Mouse (Mus musculus): Measurements from ENCODE around the gene Edn2. TPM values are rescaled to one million over a fixed set of nuclear protein-coding genes. Genes with fewer than 3 reads are reported as not detected.
A peak's percentile ranks its signal among the peaks of the same experiment; 100 is the strongest.

The Edn2 gene
- polyA plus RNA-seq, 1 experiment from 2014 or later: 8.0 TPM

DNA sequence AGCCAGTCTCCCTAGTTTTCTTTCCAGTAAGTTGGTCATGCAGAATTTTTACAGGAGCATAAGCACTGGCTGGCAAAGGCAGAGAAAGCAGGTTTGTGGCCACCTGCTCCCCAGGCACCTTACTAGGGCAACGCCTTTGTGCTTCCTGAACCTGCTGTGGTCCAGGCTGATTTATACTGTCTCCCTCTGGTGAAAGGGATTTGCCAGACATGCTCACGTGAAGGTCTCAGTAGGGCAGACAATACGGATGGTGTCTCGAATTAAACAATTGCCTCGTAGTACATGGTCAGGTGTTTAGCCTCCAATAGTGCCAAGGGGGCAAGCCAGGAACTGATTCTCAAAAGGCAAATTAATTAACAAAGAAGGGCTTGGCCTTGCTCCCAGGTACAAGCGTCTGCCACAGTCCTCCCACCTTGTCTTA lies 45.5 kb downstream of the Edn2 start:
- Histone ChIP-seq H3K27ac (no peak overlapping the region), H3K4me2 (no peak overlapping the region), H3K9me3 (no peaks in the 10 kb centered on the region), H3K4me1 (peaks cover 12% of the 10 kb centered on the region), H3K4me3 (no peak overlapping the region), H3K27me3 (no peaks in the 10 kb centered on the region), H3K9ac (no peak overlapping the region), H3K36me3 (no peaks in the 10 kb centered on the region)
- no peak for ATAC-seq (ENCODE audit: insufficient number of reproducible peaks, insufficient read depth, low FRiP score, low TSS enrichment, low read depth)
- WGBS: 84% methylated on average over 6 of the region's 6 CpGs

DNA sequence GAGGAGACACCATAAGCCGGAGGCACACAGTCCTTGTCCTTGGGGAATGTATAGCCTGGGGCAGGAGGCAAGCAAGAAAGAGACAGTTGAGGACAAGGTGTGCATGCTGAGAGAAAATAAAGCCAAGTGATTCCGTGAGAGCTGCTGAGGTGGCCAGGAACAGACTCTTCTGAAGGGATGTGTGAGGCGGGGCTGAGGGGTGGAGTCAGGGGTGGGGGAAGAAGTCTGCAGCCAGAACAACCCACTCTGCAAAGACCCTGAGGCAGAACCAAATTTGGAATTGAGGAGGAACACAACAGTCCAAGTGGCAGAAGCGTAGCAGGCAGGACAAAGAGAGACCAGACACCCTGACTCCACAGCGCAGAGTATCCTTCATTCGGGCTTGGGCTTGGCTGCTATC lies 51.1 kb downstream of the Edn2 start:
- Histone ChIP-seq H3K9me3 (no peaks in the 10 kb centered on the region), H3K27ac (peak overlapping the region; percentile 55), H3K9ac (no peak overlapping the region), H3K4me2 (peak overlapping the region; percentile 38), H3K4me1 (peaks cover 18% of the 10 kb centered on the region), H3K36me3 (no peaks in the 10 kb centered on the region), H3K4me3 (no peak overlapping the region; the same call in 1 of the 2 replicates), H3K27me3 (no peaks in the 10 kb centered on the region)
- 0 out of 2 replicates have a peak, but pooled peaks have one; percentile 5 for ATAC-seq (ENCODE audit: insufficient number of reproducible peaks, insufficient read depth, low FRiP score, low TSS enrichment, low read depth)
- 14% methylated on average over 6 of the region's 6 CpGs for WGBS

DNA sequence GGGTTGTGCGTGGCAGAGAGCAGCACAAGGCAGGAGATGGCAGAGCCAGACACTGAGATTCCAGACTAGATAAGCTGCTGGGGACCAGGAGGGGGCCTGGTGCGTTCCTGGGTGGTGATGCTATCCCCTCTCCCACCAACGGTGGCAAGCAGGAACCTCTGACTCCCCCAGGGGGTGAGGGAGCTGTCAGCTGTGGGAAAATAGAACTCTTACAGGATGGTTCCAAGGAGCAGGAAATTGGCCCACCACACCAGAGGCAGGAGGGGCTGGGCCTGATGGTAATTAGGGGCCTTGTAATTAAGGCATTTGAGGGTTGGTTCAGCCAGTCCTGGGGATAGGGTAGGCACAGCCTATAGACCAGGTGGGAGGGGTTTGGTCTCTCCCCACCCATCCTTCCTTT lies 51.8 kb downstream of the Edn2 start:
- Histone ChIP-seq H3K9me3 (no peaks in the 10 kb centered on the region), H3K4me1 (peaks cover 18% of the 10 kb centered on the region), H3K27me3 (no peaks in the 10 kb centered on the region), H3K27ac (peak overlapping the region; percentile 55), H3K9ac (0 out of 2 replicates have a peak overlapping the region, but pooled peaks have one; percentile 6), H3K4me2 (peak overlapping the region; percentile 38), H3K36me3 (no peaks in the 10 kb centered on the region), H3K4me3 (no peak overlapping the region)
- WGBS: 16% methylated on average over 3 of the region's 3 CpGs
- 0 out of 2 replicates have a peak, but pooled peaks have one; percentile 27 for ATAC-seq (ENCODE audit: insufficient number of reproducible peaks, insufficient read depth, low FRiP score, low TSS enrichment, low read depth)

DNA sequence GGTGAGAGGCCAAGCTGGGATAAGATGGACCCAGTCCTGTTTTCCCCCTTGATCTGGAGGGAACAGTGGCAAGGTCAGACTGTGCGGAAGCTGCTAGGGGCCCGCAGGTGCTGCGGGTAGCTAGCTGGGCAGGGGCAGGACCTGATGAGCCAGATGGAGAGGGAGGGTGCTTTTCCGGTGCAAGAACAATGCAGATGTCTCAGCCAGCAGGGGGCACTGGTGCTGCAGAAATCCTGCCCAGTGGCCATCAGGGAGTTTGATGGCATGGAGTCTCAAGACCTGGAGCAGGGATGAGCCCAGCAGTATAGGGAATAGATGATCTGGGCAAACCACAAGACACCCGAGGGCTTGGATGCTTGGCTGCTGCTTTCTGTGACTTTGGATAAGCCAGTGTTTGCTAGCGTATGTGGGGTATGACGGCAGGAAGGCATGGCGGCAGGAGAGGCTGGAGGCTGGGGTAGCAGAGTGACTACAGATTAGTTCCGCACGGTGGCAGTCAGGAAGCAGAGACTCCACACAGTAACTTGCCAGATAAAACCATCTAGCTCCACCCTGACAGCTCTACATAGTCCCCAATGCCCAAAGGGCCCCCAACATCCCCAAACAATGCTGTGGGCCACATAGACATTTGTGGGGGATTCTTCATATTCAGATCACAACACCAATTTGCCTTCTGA lies 55.0 kb downstream of the Edn2 start:
- H3K27ac ChIP-seq: no peak overlapping the region

DNA sequence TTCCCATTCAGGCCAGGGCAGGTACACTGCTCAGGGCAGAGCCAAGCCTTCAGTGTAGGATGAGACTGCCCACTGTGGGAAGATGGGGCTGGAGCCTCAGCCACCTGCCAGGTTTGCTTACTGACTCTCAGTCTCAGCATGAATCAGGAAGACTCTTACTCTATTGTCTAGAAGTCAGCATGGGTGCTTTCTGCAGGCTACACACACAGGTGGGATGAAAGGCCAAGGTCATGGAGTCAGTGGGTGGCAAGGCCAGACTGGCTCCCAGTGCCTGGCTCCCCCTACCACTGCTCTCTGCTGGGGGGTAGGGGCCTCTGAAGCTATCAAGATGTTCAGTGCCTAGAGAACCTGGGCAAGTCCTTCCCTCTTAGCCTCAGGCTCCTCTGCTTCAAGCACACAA lies 55.9 kb downstream of the Edn2 start:
- H3K4me2 ChIP-seq: no peak overlapping the region
- no peaks in the 10 kb centered on the region for H3K36me3 ChIP-seq
- H3K9ac ChIP-seq: no peak overlapping the region
- no peak for ATAC-seq (ENCODE audit: insufficient number of reproducible peaks, insufficient read depth, low FRiP score, low TSS enrichment, low read depth)
- no peak overlapping the region for H3K4me3 ChIP-seq
- peaks cover 16% of the 10 kb centered on the region for H3K4me1 ChIP-seq
- H3K9me3 ChIP-seq: no peaks in the 10 kb centered on the region
- no peaks in the 10 kb centered on the region for H3K27me3 ChIP-seq
- no peak overlapping the region for H3K27ac ChIP-seq

More for the DNA sequence above, 55.0 kb downstream of the Edn2 start:
- 20% methylated on average over 10 of the region's 10 CpGs for WGBS
- H3K4me3 ChIP-seq: no peak overlapping the region
- H3K9me3 ChIP-seq: no peaks in the 10 kb centered on the region
- H3K27me3 ChIP-seq: no peaks in the 10 kb centered on the region
- no peak overlapping the region for H3K9ac ChIP-seq
- H3K36me3 ChIP-seq: no peaks in the 10 kb centered on the region
- peaks cover 18% of the 10 kb centered on the region for H3K4me1 ChIP-seq
- ATAC-seq (ENCODE audit: insufficient number of reproducible peaks, insufficient read depth, low FRiP score, low TSS enrichment, low read depth): no peak
- H3K4me2 ChIP-seq: no peak overlapping the region

Other genes starting within 250 kb of the Edn2 start
- not detected in 2 replicates for gene AL607142.1, start 96.2 kb upstream of the Edn2 start, polyA plus RNA-seq (2015; fragmentation: Nextera tagmentation; extraction: Ambion mirVana)
- gene Foxo6, start 126.1 kb downstream of the Edn2 start, polyA plus RNA-seq (2015; fragmentation: Nextera tagmentation; extraction: Ambion mirVana): 0.32 and 0.36 TPM in 2 replicates
- 48.7 and 54.5 TPM in 2 replicates for gene Scmh1, start 244.1 kb downstream of the Edn2 start, polyA plus RNA-seq (2015; fragmentation: Nextera tagmentation; extraction: Ambion mirVana)